Mouse (Mus musculus) intestine, embryonic 16.5 days (tissue): ENCODE results near the gene Rpap1. TPM values are rescaled to one million over a fixed set of nuclear protein-coding genes. Genes with fewer than 3 reads are reported as not detected.
A peak's percentile ranks its signal among the peaks of the same experiment; 100 is the strongest.

Source experiments
- ATAC-seq: fragments of 200-750 bp; cut with Nextera tagmentation; 2 replicates; pipeline ENCODE4 v1.8.0; 2017; ENCODE audit warnings: moderate TSS enrichment, moderate library complexity
- H3K27ac ChIP-seq: fragments of 300-500 bp; sonication (generic); 2 replicates; pipeline ENCODE4 v1.5.1; 2014; ENCODE audit warnings: mild to moderate bottlenecking, low read length
- H3K27me3 ChIP-seq: fragments of 300-500 bp; sonication (generic); replicated peaks from 2 replicates; pipeline ENCODE4 v1.6.1; 2014; ENCODE audit warnings: low read length, control low read depth, mixed read lengths; ENCODE audit not compliant: control insufficient read depth, insufficient read depth
- H3K36me3 ChIP-seq: fragments of 300-500 bp; sonication (generic); 2 replicates; pipeline ENCODE4 v1.6.1; 2014; ENCODE audit warnings: low read length, control low read depth; ENCODE audit not compliant: control insufficient read depth, insufficient read depth
- H3K4me1 ChIP-seq: fragments of 300-500 bp; sonication (generic); 2 replicates; pipeline ENCODE4 v1.6.1; 2014; ENCODE audit warnings: low read length, control low read depth, mixed read lengths; ENCODE audit not compliant: control insufficient read depth, insufficient read depth
- H3K4me2 ChIP-seq: fragments of 300-500 bp; sonication (generic); 2 replicates; pipeline ENCODE4 v1.6.1; 2014; ENCODE audit warnings: low read depth, low read length, control low read depth
- H3K4me3 ChIP-seq: fragments of 300-500 bp; sonication (generic); 2 replicates; pipeline ENCODE4 v1.5.1; 2014; ENCODE audit warnings: mild to moderate bottlenecking, low read length
- H3K9ac ChIP-seq: fragments of 300-500 bp; sonication (generic); 2 replicates; pipeline ENCODE4 v1.6.1; 2014; ENCODE audit warnings: low read depth, low read length
- H3K9me3 ChIP-seq: fragments of 300-500 bp; sonication (generic); 2 replicates; pipeline ENCODE4 v1.6.1; 2016; ENCODE audit warnings: low read length, control low read depth; ENCODE audit not compliant: control insufficient read depth
- WGBS: fragments of 180-500 bp; shearing (Covaris S2); extraction: QIAGEN DNeasy Blood & Tissue Kit; methylation state at CpG from one replicate; pipeline ENCODE4 v1.1.7; 2014; 5-methylcytosine and 5-hydroxymethylcytosine counted together
- polyA plus RNA-seq: library from polyadenylated mRNA; unstranded; fragments of >200 nt; fragmentation: Nextera tagmentation; extraction: Ambion mirVana; gene quantifications from 2 replicates; pipeline ENCODE4 v1.2.1, GENCODE M21; 2015

The Rpap1 gene
- polyA plus RNA-seq, 1 experiment from 2014 or later = 23.8 TPM

- H3K27me3 ChIP-seq = peaks cover 2% of the 10 kb centered on the region; the same call in 1 of the 2 replicates
- peaks cover 27% of the 10 kb centered on the region for H3K4me1 ChIP-seq
- peak overlapping the region; percentile 86 for H3K4me3 ChIP-seq
- no peaks in the 10 kb centered on the region for H3K9me3 ChIP-seq
- H3K27ac ChIP-seq = no peak overlapping the region; the same call in 1 of the 2 replicates
- WGBS = 2% methylated on average over 26 of the region's 27 CpGs
- ATAC-seq = peak; percentile 54
- H3K36me3 ChIP-seq = no peaks in the 10 kb centered on the region
- H3K4me2 ChIP-seq = peak overlapping the region; percentile 100
- H3K9ac ChIP-seq = peak overlapping the region; percentile 89
These were observed 12.7 kb upstream of the Rpap1 start for GRCm38 (mm10) chr2:119799961-119800550.

- no peaks in the 10 kb centered on the region for H3K36me3 ChIP-seq
- H3K9me3 ChIP-seq = no peaks in the 10 kb centered on the region
- H3K4me2 ChIP-seq = peak overlapping the region; percentile 100
- H3K27ac ChIP-seq = no peak overlapping the region; the same call in 1 of the 2 replicates
- H3K9ac ChIP-seq = peak overlapping the region; percentile 89
- under 1% methylated on average over 59 of the region's 89 CpGs for whole genome bisulfite sequencing
- peak overlapping the region; percentile 86 for H3K4me3 ChIP-seq
- H3K4me1 ChIP-seq = peaks cover 27% of the 10 kb centered on the region
- ATAC-seq = peak; percentile 83
- peaks cover 2% of the 10 kb centered on the region; the same call in 1 of the 2 replicates for H3K27me3 ChIP-seq
These were observed 12.0 kb upstream of the Rpap1 start for GRCm38 (mm10) chr2:119799181-119799960.

GRCm38 (mm10) chr2:119798246-119798927, 11.1 kb upstream of the Rpap1 start:
- no peak overlapping the region for H3K27ac ChIP-seq
- H3K4me1 ChIP-seq = peaks cover 27% of the 10 kb centered on the region
- 0 out of 2 replicates have a peak, but pooled peaks have one; percentile 14 for ATAC-seq
- no peak overlapping the region for H3K4me3 ChIP-seq
- H3K4me2 ChIP-seq = peak overlapping the region; percentile 100; the same call in 1 of the 2 replicates
- no peaks in the 10 kb centered on the region for H3K9me3 ChIP-seq
- peaks cover 2% of the 10 kb centered on the region; the same call in 1 of the 2 replicates for H3K27me3 ChIP-seq
- H3K36me3 ChIP-seq = no peaks in the 10 kb centered on the region
- H3K9ac ChIP-seq = no peak overlapping the region
- 10% methylated on average over 13 of the region's 13 CpGs for WGBS

- Histone ChIP-seq H3K9ac (no peak within 1 kb of the TSS), H3K36me3 (no peaks in the 10 kb centered on the region), H3K27ac (no peak within 1 kb of the TSS), H3K27me3 (peaks cover 2% of the 10 kb centered on the region; the same call in 1 of the 2 replicates), H3K4me3 (no peak within 1 kb of the TSS), H3K4me1 (peaks cover 16% of the 10 kb centered on the region), H3K9me3 (no peaks in the 10 kb centered on the region), H3K4me2 (no peak within 1 kb of the TSS)
- 75% methylated on average over 5 of the region's 5 CpGs for WGBS
- no peak for ATAC-seq
These were observed 10.0 kb upstream of the Rpap1 start, which contains the start of gene Tyro3 for GRCm38 (mm10) chr2:119797279-119797783. Tyro3 (plus strand) TSS chr2:119797733.

GRCm38 (mm10) chr2:119789996-119790395, 2.7 kb upstream of the Rpap1 start:
- ATAC-seq = no peak
- H3K4me2 ChIP-seq = no peak overlapping the region

GRCm38 (mm10) chr2:119767246-119767645, 20.1 kb downstream of the Rpap1 start:
- 95% methylated on average over 6 of the region's 6 CpGs for WGBS
- H3K27me3 ChIP-seq = no peaks in the 10 kb centered on the region
- no peak overlapping the region for H3K4me2 ChIP-seq
- ATAC-seq = no peak
- no peaks in the 10 kb centered on the region for H3K9me3 ChIP-seq
- H3K9ac ChIP-seq = no peak overlapping the region
- H3K36me3 ChIP-seq = peaks cover 14% of the 10 kb centered on the region; the same call in 1 of the 2 replicates
- H3K27ac ChIP-seq = no peak overlapping the region
- H3K4me3 ChIP-seq = no peak overlapping the region
- no peaks in the 10 kb centered on the region for H3K4me1 ChIP-seq

More at GRCm38 (mm10) chr2:119789996-119790395, 2.7 kb upstream of the Rpap1 start:
- no peaks in the 10 kb centered on the region for H3K27me3 ChIP-seq
- H3K27ac ChIP-seq = no peak overlapping the region
- no peaks in the 10 kb centered on the region for H3K9me3 ChIP-seq
- no peak overlapping the region for H3K9ac ChIP-seq
- peaks cover 11% of the 10 kb centered on the region for H3K4me1 ChIP-seq
- H3K36me3 ChIP-seq = no peaks in the 10 kb centered on the region
- 87% methylated on average over 2 of the region's 2 CpGs for WGBS
- no peak overlapping the region for H3K4me3 ChIP-seq

GRCm38 (mm10) chr2:119763924-119764323, 23.4 kb downstream of the Rpap1 start:
- no peak for ATAC-seq
- Histone ChIP-seq H3K9ac (no peak overlapping the region), H3K27me3 (peaks cover 5% of the 10 kb centered on the region), H3K4me3 (no peak overlapping the region), H3K4me2 (no peak overlapping the region), H3K27ac (no peak overlapping the region), H3K9me3 (no peaks in the 10 kb centered on the region), H3K36me3 (peaks cover 5% of the 10 kb centered on the region; the same call in 1 of the 2 replicates), H3K4me1 (no peaks in the 10 kb centered on the region)
- WGBS = 73% methylated on average over 4 of the region's 4 CpGs

GRCm38 (mm10) chr2:119762276-119762675, 25.1 kb downstream of the Rpap1 start:
- Histone ChIP-seq H3K27ac (no peak overlapping the region), H3K36me3 (no peaks in the 10 kb centered on the region), H3K9ac (no peak overlapping the region), H3K4me1 (peaks cover 7% of the 10 kb centered on the region), H3K27me3 (peaks cover 21% of the 10 kb centered on the region), H3K4me2 (no peak overlapping the region), H3K4me3 (no peak overlapping the region), H3K9me3 (no peaks in the 10 kb centered on the region)
- ATAC-seq = no peak
- WGBS = 71% methylated on average over 1 of the region's 1 CpGs

GRCm38 (mm10) chr2:119760251-119760650, 27.1 kb downstream of the Rpap1 start, which contains the start of gene Ltk:
Ltk (minus strand) TSS chr2:119760431.
- Histone ChIP-seq H3K9ac (no peak within 1 kb of the TSS), H3K4me3 (no peak within 1 kb of the TSS), H3K4me2 (no peak within 1 kb of the TSS), H3K27ac (no peak within 1 kb of the TSS), H3K27me3 (peaks cover 24% of the 10 kb centered on the region), H3K36me3 (no peaks in the 10 kb centered on the region), H3K9me3 (no peaks in the 10 kb centered on the region), H3K4me1 (peaks cover 7% of the 10 kb centered on the region)
- ATAC-seq = peak; percentile 34; the same call in 1 of the 2 replicates
- 13% methylated on average over 9 of the region's 9 CpGs for WGBS
